In genomic region chr19:41763870-41764660, GRCm38 (mm10) we compare ENCODE assay signal across 8 mouse cellular contexts. TPM values are rescaled to one million over a fixed set of nuclear protein-coding genes. Genes with fewer than 3 reads are reported as not detected.
DNase-seq lines count a peak whose midpoint lies in the region; ATAC-seq lines count a peak whose summit lies in the region.

No protein-coding gene starts in this region.

- peak; percentile 82 for DNase-seq in MN1 (ENCODE audit: low spot score)
- DNase-seq in cerebellum, adult 18-20 months: peak; percentile 73 to 84
- peak; percentile 82 to 86 for DNase-seq in layer of hippocampus, postnatal 36 days
- peak; percentile 74 to 89 for DNase-seq in lung, postnatal 4 days
- peak; percentile 86 for DNase-seq in right cerebral cortex, adult 18-20 months
- DNase-seq in urinary bladder, postnatal 10 days (ENCODE audit: low spot score): peak; percentile 53

- no peak overlapping the region for H3K9ac ChIP-seq in hindbrain, embryonic 15.5 days

- ATAC-seq in frontal cortex, adult (ENCODE audit: low TSS enrichment): peak; percentile 90
- ATAC-seq in hindbrain, embryonic 15.5 days (ENCODE audit: low FRiP score, low read depth): peak; percentile 68; the same call in 1 of the 2 replicates

- H3K4me2 ChIP-seq in hindbrain, embryonic 15.5 days: no peak overlapping the region

- no peaks in the 10 kb centered on the region for H3K27me3 ChIP-seq in hindbrain, embryonic 15.5 days

- WGBS in hindbrain, embryonic 15.5 days: 28% methylated on average over 12 of the region's 12 CpGs

- H3K4me3 ChIP-seq in hindbrain, embryonic 15.5 days: no peak overlapping the region

- no peak overlapping the region for H3K27ac ChIP-seq in hindbrain, embryonic 15.5 days (replicated peaks)

- no peaks in the 10 kb centered on the region for H3K9me3 ChIP-seq in hindbrain, embryonic 15.5 days

- 0 out of 2 replicates have a peak, but pooled peaks cover 4% of the 10 kb centered on the region for H3K4me1 ChIP-seq in hindbrain, embryonic 15.5 days (replicated peaks)

- H3K36me3 ChIP-seq in hindbrain, embryonic 15.5 days: no peaks in the 10 kb centered on the region

RNA-seq across cellular contexts. Expression of gene Slit1, which starts 20.6 kb away (rescaled TPM):
- 23.5 and 25.7 TPM in 2 replicates for polyA plus RNA-seq in hindbrain, embryonic 15.5 days (2015; fragmentation: Nextera tagmentation; extraction: Ambion mirVana)
- total RNA-seq in layer of hippocampus, postnatal 36 days (2021): 100 to 1,000 TPM; 212 to 242 TPM

RNA-seq across cellular contexts. Expression of gene Arhgap19, which starts 37.8 kb away (rescaled TPM):
- 5.8 and 6.6 TPM in 2 replicates for polyA plus RNA-seq in hindbrain, embryonic 15.5 days (2015; fragmentation: Nextera tagmentation; extraction: Ambion mirVana)
- 1 to 10 TPM; 2.9 to 3.0 TPM for total RNA-seq in layer of hippocampus, postnatal 36 days (2021)
